Mouse (Mus musculus): ENCODE data around the gene Fxyd3. TPM values are rescaled to one million over a fixed set of nuclear protein-coding genes. Genes with fewer than 3 reads are reported as not detected.

The Fxyd3 gene
- polyA plus RNA-seq, 1 experiment = 22.7 TPM

- TF ChIP-seq CTCF (IDR thresholded peaks at IDR 0.05; ENCODE audit: extremely low read depth, insufficient read length, insufficient replicate concordance, low read depth, low read length) (no peak), POLR2A (IDR thresholded peaks at IDR 0.05; ENCODE audit: low read depth, low read length) (no peak)
- H3K4me1 ChIP-seq (ENCODE audit: control insufficient read depth, insufficient read depth, insufficient read length, low read length) = peaks cover 2% of the 10 kb centered on the region; the same call in 1 of the 2 replicates
- 88% methylated on average over 11 of the region's 11 CpGs for WGBS
- H3K36me3 ChIP-seq (ENCODE audit: control insufficient read depth, insufficient read depth, low read length) = no peaks in the 10 kb centered on the region
- no peaks in the 10 kb centered on the region for H3K27me3 ChIP-seq (ENCODE audit: control insufficient read depth, insufficient read depth, low read length)
- H3K27ac ChIP-seq (ENCODE audit: insufficient read depth, low read depth, low read length) = no peak overlapping the region
- no peak overlapping the region for H3K4me3 ChIP-seq (ENCODE audit: low read depth, low read length)
Observed at GRCm38 (mm10) chr7:31059919-31060620, 16.4 kb downstream of the Fxyd3 start.

DNA sequence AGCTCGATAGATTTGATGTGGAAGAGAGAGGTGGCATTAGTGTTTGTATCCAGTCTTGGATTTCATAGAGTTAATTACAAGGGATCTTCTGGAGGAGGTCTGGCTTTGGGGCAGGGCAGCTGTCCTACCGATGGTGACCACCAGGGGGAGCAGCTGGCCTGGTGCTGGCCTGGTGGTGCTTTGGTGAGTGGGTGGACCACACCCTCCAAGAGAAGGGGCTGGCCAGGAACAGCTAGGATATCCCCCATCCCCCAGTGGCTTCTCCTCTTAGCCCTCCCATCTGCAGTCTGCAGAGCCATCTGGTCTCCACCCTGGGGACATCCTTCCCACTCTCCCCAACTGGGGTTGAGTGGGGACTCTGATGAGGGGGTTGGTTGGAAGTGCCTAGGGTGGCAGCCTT, 17.4 kb downstream of the Fxyd3 start, which contains the start of gene Lgi4:
TSS of gene Lgi4 (plus strand) at position 235 of the 400 bp plus-strand sequence.
- TF ChIP-seq CTCF (IDR thresholded peaks at IDR 0.05; ENCODE audit: extremely low read depth, insufficient read length, insufficient replicate concordance, low read depth, low read length) (peak; percentile 95), POLR2A (IDR thresholded peaks at IDR 0.05; ENCODE audit: low read depth, low read length) (no peak)
- Histone ChIP-seq H3K4me1 (ENCODE audit: control insufficient read depth, insufficient read depth, insufficient read length, low read length) (peaks cover 2% of the 10 kb centered on the region; the same call in 1 of the 2 replicates), H3K4me3 (ENCODE audit: low read depth, low read length) (no peak within 1 kb of the TSS), H3K27me3 (ENCODE audit: control insufficient read depth, insufficient read depth, low read length) (no peaks in the 10 kb centered on the region; the same call in 1 of the 2 replicates), H3K27ac (ENCODE audit: insufficient read depth, low read depth, low read length) (no peak within 1 kb of the TSS), H3K36me3 (ENCODE audit: control insufficient read depth, insufficient read depth, low read length) (no peaks in the 10 kb centered on the region)
- WGBS = 1% methylated on average over 2 of the region's 2 CpGs

DNA sequence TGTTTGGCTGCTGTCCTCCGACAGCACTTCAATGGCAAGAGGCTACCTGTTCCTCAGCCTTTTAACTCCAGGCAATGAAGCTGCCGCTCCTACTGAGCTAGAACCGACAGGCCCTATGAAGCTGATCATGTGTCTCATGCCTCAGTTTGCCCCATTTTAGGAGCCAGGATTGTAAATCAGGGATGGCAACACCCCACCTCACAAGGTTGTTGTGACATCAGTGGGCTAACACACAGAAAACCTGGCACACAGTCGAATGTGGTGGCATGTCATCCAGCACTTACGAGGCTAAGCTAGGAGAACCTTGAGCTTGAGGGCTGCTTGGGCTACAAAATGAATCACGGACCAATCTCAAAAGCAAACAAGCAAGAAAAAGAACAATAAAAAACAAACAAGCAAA, 18.3 kb downstream of the Fxyd3 start:
- H3K27ac ChIP-seq (ENCODE audit: insufficient read depth, low read depth, low read length) = no peak overlapping the region
- peaks cover 1% of the 10 kb centered on the region for H3K27me3 ChIP-seq (ENCODE audit: control insufficient read depth, insufficient read depth, low read length)
- H3K4me1 ChIP-seq (ENCODE audit: control insufficient read depth, insufficient read depth, insufficient read length, low read length) = peaks cover 2% of the 10 kb centered on the region; the same call in 1 of the 2 replicates
- WGBS = 86% methylated on average over 6 of the region's 6 CpGs
- TF ChIP-seq POLR2A (IDR thresholded peaks at IDR 0.05; ENCODE audit: low read depth, low read length) (no peak), CTCF (IDR thresholded peaks at IDR 0.05; ENCODE audit: extremely low read depth, insufficient read length, insufficient replicate concordance, low read depth, low read length) (no peak)
- H3K36me3 ChIP-seq (ENCODE audit: control insufficient read depth, insufficient read depth, low read length) = no peaks in the 10 kb centered on the region
- no peak overlapping the region for H3K4me3 ChIP-seq (ENCODE audit: low read depth, low read length)

DNA sequence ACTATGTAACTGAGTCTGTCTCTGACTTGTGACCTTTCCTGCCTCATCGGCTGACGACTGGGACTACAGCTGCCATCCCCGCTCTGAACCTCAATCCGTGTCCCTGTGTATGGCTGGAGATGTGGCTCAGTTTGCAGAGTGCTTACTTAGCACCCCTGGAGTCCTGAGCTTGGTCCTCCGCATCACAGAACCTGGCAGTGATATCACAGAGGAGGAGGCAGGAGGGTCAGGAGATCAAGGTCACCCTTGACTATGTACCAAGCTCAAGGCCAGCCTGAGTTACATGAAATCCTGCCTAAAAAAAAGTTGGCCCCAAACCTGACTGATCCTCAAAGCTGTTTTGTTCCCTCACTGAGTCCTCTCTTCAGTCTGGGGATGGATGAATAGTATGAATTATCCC, 18.8 kb downstream of the Fxyd3 start:
- Histone ChIP-seq H3K27ac (ENCODE audit: insufficient read depth, low read depth, low read length) (no peak overlapping the region), H3K4me1 (ENCODE audit: control insufficient read depth, insufficient read depth, insufficient read length, low read length) (peaks cover 2% of the 10 kb centered on the region; the same call in 1 of the 2 replicates), H3K36me3 (ENCODE audit: control insufficient read depth, insufficient read depth, low read length) (no peaks in the 10 kb centered on the region), H3K4me3 (ENCODE audit: low read depth, low read length) (no peak overlapping the region), H3K27me3 (ENCODE audit: control insufficient read depth, insufficient read depth, low read length) (peaks cover 6% of the 10 kb centered on the region)
- WGBS = 69% methylated on average over 5 of the region's 5 CpGs
- TF ChIP-seq POLR2A (IDR thresholded peaks at IDR 0.05; ENCODE audit: low read depth, low read length) (no peak), CTCF (IDR thresholded peaks at IDR 0.05; ENCODE audit: extremely low read depth, insufficient read length, insufficient replicate concordance, low read depth, low read length) (no peak)

GRCm38 (mm10) chr7:31057071-31057470, 19.4 kb downstream of the Fxyd3 start, which contains the start of gene Fxyd1:
Gene Fxyd1 (minus strand): TSS chr7:31057199.
- H3K4me3 ChIP-seq (ENCODE audit: low read depth, low read length) = no peak within 1 kb of the TSS
- no peak within 1 kb of the TSS for H3K27ac ChIP-seq (ENCODE audit: insufficient read depth, low read depth, low read length)
- H3K36me3 ChIP-seq (ENCODE audit: control insufficient read depth, insufficient read depth, low read length) = no peaks in the 10 kb centered on the region
- no peak for TF ChIP-seq POLR2A (IDR thresholded peaks at IDR 0.05; ENCODE audit: low read depth, low read length)
- no peak for TF ChIP-seq CTCF (IDR thresholded peaks at IDR 0.05; ENCODE audit: extremely low read depth, insufficient read length, insufficient replicate concordance, low read depth, low read length)
- H3K4me1 ChIP-seq (ENCODE audit: control insufficient read depth, insufficient read depth, insufficient read length, low read length) = peaks cover 2% of the 10 kb centered on the region; the same call in 1 of the 2 replicates
- H3K27me3 ChIP-seq (ENCODE audit: control insufficient read depth, insufficient read depth, low read length) = peaks cover 12% of the 10 kb centered on the region
- 50% methylated on average over 2 of the region's 2 CpGs for WGBS

DNA sequence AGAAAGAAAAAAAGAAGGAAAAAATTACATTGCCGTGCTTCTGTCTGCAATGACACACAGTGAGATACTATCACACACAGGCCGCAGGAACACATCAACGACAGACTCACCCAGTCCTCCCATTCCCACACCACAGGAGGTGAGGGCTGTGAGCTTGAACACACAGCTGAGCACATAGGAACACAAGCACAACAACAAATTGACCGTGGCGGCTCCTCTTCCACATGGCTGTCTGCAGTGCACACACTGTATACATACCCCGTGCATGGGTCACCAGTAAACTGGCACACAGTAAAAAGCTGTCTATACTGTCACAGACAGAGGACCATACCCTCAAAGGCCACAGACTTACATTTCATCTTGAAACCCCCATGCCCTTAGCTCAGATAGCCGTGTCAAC, 20.1 kb downstream of the Fxyd3 start:
- TF ChIP-seq CTCF (IDR thresholded peaks at IDR 0.05; ENCODE audit: extremely low read depth, insufficient read length, insufficient replicate concordance, low read depth, low read length) = no peak
- no peak for TF ChIP-seq POLR2A (IDR thresholded peaks at IDR 0.05; ENCODE audit: low read depth, low read length)
- no peak overlapping the region for H3K27ac ChIP-seq (ENCODE audit: insufficient read depth, low read depth, low read length)
- no peaks in the 10 kb centered on the region for H3K36me3 ChIP-seq (ENCODE audit: control insufficient read depth, insufficient read depth, low read length)
- WGBS = 77% methylated on average over 7 of the region's 7 CpGs
- H3K27me3 ChIP-seq (ENCODE audit: control insufficient read depth, insufficient read depth, low read length) = peaks cover 17% of the 10 kb centered on the region
- no peak overlapping the region for H3K4me3 ChIP-seq (ENCODE audit: low read depth, low read length)
- peaks cover 2% of the 10 kb centered on the region; the same call in 1 of the 2 replicates for H3K4me1 ChIP-seq (ENCODE audit: control insufficient read depth, insufficient read depth, insufficient read length, low read length)

DNA sequence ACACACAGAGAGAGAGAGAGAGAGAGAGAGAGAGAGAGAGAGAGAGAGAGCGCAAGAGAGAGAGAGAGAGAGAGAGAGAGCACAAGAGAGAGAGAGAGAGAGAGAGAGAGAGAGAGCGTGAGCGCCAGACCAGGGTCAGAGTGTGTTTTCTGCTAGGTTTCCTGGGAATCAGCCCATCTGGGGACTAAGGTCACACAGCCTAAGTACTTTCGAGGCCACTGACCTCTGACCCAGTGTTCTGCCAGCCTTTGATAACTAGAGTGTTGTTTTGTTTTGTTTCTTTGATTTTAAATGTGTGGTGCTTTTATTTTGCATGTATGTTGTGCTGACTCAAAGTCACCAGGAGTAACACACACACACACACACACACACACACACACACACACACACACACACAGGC, 20.6 kb downstream of the Fxyd3 start:
- H3K36me3 ChIP-seq (ENCODE audit: control insufficient read depth, insufficient read depth, low read length) = no peaks in the 10 kb centered on the region
- 21% methylated on average over 3 of the region's 4 CpGs for WGBS
- H3K27ac ChIP-seq (ENCODE audit: insufficient read depth, low read depth, low read length) = no peak overlapping the region
- no peak overlapping the region for H3K4me3 ChIP-seq (ENCODE audit: low read depth, low read length)
- H3K4me1 ChIP-seq (ENCODE audit: control insufficient read depth, insufficient read depth, insufficient read length, low read length) = peaks cover 4% of the 10 kb centered on the region
- TF ChIP-seq CTCF (IDR thresholded peaks at IDR 0.05; ENCODE audit: extremely low read depth, insufficient read length, insufficient replicate concordance, low read depth, low read length) = no peak
- TF ChIP-seq POLR2A (IDR thresholded peaks at IDR 0.05; ENCODE audit: low read depth, low read length) = no peak
- peaks cover 23% of the 10 kb centered on the region for H3K27me3 ChIP-seq (ENCODE audit: control insufficient read depth, insufficient read depth, low read length)
